In the genomic region with DNA sequence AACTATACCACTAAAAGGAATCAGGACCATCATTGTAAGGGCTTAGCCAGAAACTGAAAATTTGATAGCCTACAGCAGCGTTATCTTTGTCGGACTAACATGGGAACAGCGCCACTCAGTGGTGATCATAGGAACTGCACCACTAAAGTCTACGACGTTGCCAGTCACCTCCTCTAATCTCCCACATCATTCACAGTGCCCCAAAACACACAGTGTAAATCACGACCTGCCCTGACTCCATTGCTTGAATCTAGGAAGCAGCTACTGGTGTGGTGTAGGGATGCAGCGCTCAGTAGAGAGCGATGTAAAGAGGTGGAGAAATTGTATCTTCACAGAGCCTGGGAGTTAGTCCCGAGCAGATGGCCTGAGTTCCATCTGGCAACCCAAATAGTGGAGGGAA, we compare ENCODE assay signal across 9 mouse cellular contexts. TPM values are rescaled to one million over a fixed set of nuclear protein-coding genes. Genes with fewer than 3 reads are reported as not detected.
DNase-seq lines count a peak whose midpoint lies in the region; ATAC-seq and TF ChIP-seq lines count a peak whose summit lies in the region.
"Had no signal": no experiment of that assay in that cellular context is flagged by ENCODE, and none has a peak within 500 bp of the region (broad histone marks: within the 10 kb centered on the region; RNA-seq: fewer than 3 reads in every experiment).

No protein-coding gene starts in this region.

- intact Hi-C loops in left cerebral cortex, postnatal 14 days (cut with DNase I): loop anchor here (2.0 to 5.0 kb wide), 6 partner anchors 59 to 317 kb away; a partner anchor contains a TSS

- H3K9ac ChIP-seq in intestine, embryonic 16.5 days (ENCODE audit: low read depth, low read length): 0 out of 2 replicates have a peak overlapping the region, but pooled peaks have one; percentile 12
- no peak overlapping the region for H3K9ac ChIP-seq in midbrain, embryonic 11.5 days (ENCODE audit: low read length)

- H3K27ac ChIP-seq in intestine, embryonic 16.5 days (ENCODE audit: low read length): no peak overlapping the region
- no peak overlapping the region for H3K27ac ChIP-seq in midbrain, embryonic 11.5 days (ENCODE audit: low read depth, low read length)
- H3K27ac ChIP-seq in small intestine, adult 2 months (ENCODE audit: insufficient read depth, low read depth, low read length): no peak overlapping the region

- no peak for TF ChIP-seq POLR2A in small intestine, adult 2 months (IDR thresholded peaks at IDR 0.05; ENCODE audit: low read depth, low read length)

- 0 out of 2 replicates have a peak, but pooled peaks have one; percentile 41 for ATAC-seq in intestine, embryonic 16.5 days
- ATAC-seq in midbrain, embryonic 11.5 days (ENCODE audit: low FRiP score): peak; percentile 53
- no peak for ATAC-seq in erythroid progenitor cell, adult 5-6 weeks (replicated peaks; ENCODE audit: low FRiP score, poor library complexity, severe bottlenecking)

- H3K27me3 ChIP-seq in intestine, embryonic 16.5 days (replicated peaks; ENCODE audit: control insufficient read depth, insufficient read depth, low read length): no peaks in the 10 kb centered on the region; the same call in 1 of the 2 replicates
- H3K27me3 ChIP-seq in midbrain, embryonic 11.5 days (ENCODE audit: control insufficient read depth, insufficient read depth, low read length): no peaks in the 10 kb centered on the region
- H3K27me3 ChIP-seq in small intestine, adult 2 months (ENCODE audit: control insufficient read depth, insufficient read depth, low read length): 0 out of 2 replicates have a peak, but pooled peaks cover 4% of the 10 kb centered on the region

- peak; percentile 76 for DNase-seq in R1 (ENCODE audit: low read depth, low spot score)
- peak; percentile 91 to 95 for DNase-seq in cerebellum, postnatal 10 days
- peak; percentile 80 to 84 for DNase-seq in frontal cortex, postnatal 25 days (ENCODE audit: low spot score in 2 of 2)
- DNase-seq in left cerebral cortex, postnatal 14 days (ENCODE audit: low spot score in 2 of 2): peak; percentile 87 to 91
- peak; percentile 98 for DNase-seq in midbrain, embryonic 11.5 days (ENCODE audit: low spot score, missing footprints)

- WGBS in intestine, embryonic 16.5 days: 9% methylated on average over 9 of the region's 9 CpGs
- WGBS in midbrain, embryonic 11.5 days: 16% methylated on average over 9 of the region's 9 CpGs
- 16% methylated on average over 9 of the region's 9 CpGs for WGBS in small intestine, adult 2 months

- H3K4me1 ChIP-seq in intestine, embryonic 16.5 days (ENCODE audit: control insufficient read depth, insufficient read depth, low read length): peaks cover 5% of the 10 kb centered on the region; the same call in 1 of the 2 replicates
- H3K4me1 ChIP-seq in midbrain, embryonic 11.5 days (ENCODE audit: control insufficient read depth, insufficient read depth, low read length): no peaks in the 10 kb centered on the region
- H3K4me1 ChIP-seq in small intestine, adult 2 months (ENCODE audit: control insufficient read depth, insufficient read depth, insufficient read length, low read length): 0 out of 2 replicates have a peak, but pooled peaks cover 4% of the 10 kb centered on the region

- no peaks in the 10 kb centered on the region; the same call in 1 of the 2 replicates for H3K9me3 ChIP-seq in intestine, embryonic 16.5 days (ENCODE audit: control insufficient read depth, low read length)
- no peaks in the 10 kb centered on the region for H3K9me3 ChIP-seq in midbrain, embryonic 11.5 days (ENCODE audit: control insufficient read depth, low read length)

- no peak overlapping the region for H3K4me2 ChIP-seq in intestine, embryonic 16.5 days (ENCODE audit: low read depth, low read length)
- no peak overlapping the region for H3K4me2 ChIP-seq in midbrain, embryonic 11.5 days

- peak; percentile 53; the same call in 1 of the 2 replicates for TF ChIP-seq CTCF in small intestine, adult 2 months (IDR thresholded peaks at IDR 0.05; ENCODE audit: extremely low read depth, insufficient read length, insufficient replicate concordance, low read depth, low read length)

- no peak overlapping the region for H3K4me3 ChIP-seq in intestine, embryonic 16.5 days (ENCODE audit: low read length)
- no peak overlapping the region for H3K4me3 ChIP-seq in midbrain, embryonic 11.5 days (ENCODE audit: low read depth, low read length)
- no peak overlapping the region for H3K4me3 ChIP-seq in small intestine, adult 2 months (ENCODE audit: low read depth, low read length)
- H3K4me3 ChIP-seq: myocyte had no signal

- no peaks in the 10 kb centered on the region for H3K36me3 ChIP-seq in intestine, embryonic 16.5 days (ENCODE audit: control insufficient read depth, insufficient read depth, low read length)
- H3K36me3 ChIP-seq in midbrain, embryonic 11.5 days (ENCODE audit: control insufficient read depth, insufficient read depth, low read length): no peaks in the 10 kb centered on the region
- no peaks in the 10 kb centered on the region for H3K36me3 ChIP-seq in small intestine, adult 2 months (ENCODE audit: control insufficient read depth, insufficient read depth, low read length)

RNA-seq across cellular contexts. Expression of a gene that starts 5.5 kb away (rescaled TPM):
- polyA plus RNA-seq in intestine, embryonic 16.5 days (2015; fragmentation: Nextera tagmentation; extraction: Ambion mirVana): 56.9 and 60.3 TPM in 2 replicates
- total RNA-seq in left cerebral cortex, postnatal 14 days (2021): 10 to 100 TPM; 17.2 TPM
- 16.0 and 17.9 TPM in 2 replicates for polyA plus RNA-seq in midbrain, embryonic 11.5 days (2014; fragmentation: Nextera tagmentation; extraction: Ambion mirVana)
- polyA plus RNA-seq in small intestine, adult 2 months (2012; rRNA removed): 15.5 and 40.3 TPM in 2 replicates
- 8.8 and 14.4 TPM in 2 replicates for total RNA-seq in erythroid progenitor cell, adult 5-6 weeks (2015; ENCODE audit: low replicate concordance)
- 0.45 and 1.8 TPM in 2 replicates for total RNA-seq in erythroid progenitor cell, adult 5-6 weeks (2017; ENCODE audit: low replicate concordance)

RNA-seq across cellular contexts. Expression of a gene that starts 46.1 kb away (rescaled TPM):
- polyA plus RNA-seq in intestine, embryonic 16.5 days (2015; fragmentation: Nextera tagmentation; extraction: Ambion mirVana): not detected in 2 replicates
- not detected for total RNA-seq in left cerebral cortex, postnatal 14 days (2021)
- not detected in 2 replicates for polyA plus RNA-seq in midbrain, embryonic 11.5 days (2014; fragmentation: Nextera tagmentation; extraction: Ambion mirVana)
- polyA plus RNA-seq in small intestine, adult 2 months (2012; rRNA removed): not detected in 2 replicates
- not detected in 2 replicates for total RNA-seq in erythroid progenitor cell, adult 5-6 weeks (2015; ENCODE audit: low replicate concordance)
- not detected in 2 replicates for total RNA-seq in erythroid progenitor cell, adult 5-6 weeks (2017; ENCODE audit: low replicate concordance)
- polyA plus RNA-seq: myocyte had no signal
